Mouse (Mus musculus) layer of hippocampus, adult 18-20 months (tissue): ENCODE measurements around the gene Nalcn. TPM values are rescaled to one million over a fixed set of nuclear protein-coding genes. Genes with fewer than 3 reads are reported as not detected.

ENCODE experiments used
- DNase-seq, 2 experiments: peaks; one replicate each; pipeline ENCODE4 v3.0.0; 2022; ENCODE audit warnings: low spot score in 2 of 2
- total RNA-seq, 2 experiments: library from RNA; stranded (reverse); gene quantifications; 2 replicates each; pipeline ENCODE4 v1.2.3; 2021

Gene Nalcn
- total RNA-seq, 2 experiments from 2014 or later: 60.6 to 64.9 TPM

GRCm38 (mm10) chr14:123232630-123233206 is 394.2 kb downstream of the Nalcn start:
- DNase-seq: peak in 1 of 2 experiments; percentile 25

Other genes starting within 250 kb of the Nalcn start
- 1 to 10 TPM; 6.9 to 7.4 TPM for gene Itgbl1, start 32.8 kb upstream of the Nalcn start, total RNA-seq